Comparison of ENCODE assay signal across 3 mouse cellular contexts in genomic region chr11:121958735-121959134, GRCm38 (mm10).
ATAC-seq and TF ChIP-seq lines count a peak whose summit lies in the region.
"Not testable (repeated sequence)": the region's sequence is repeated elsewhere in the genome, so short reads cannot be mapped to it uniquely, and the experiment has no call there.

No protein-coding gene starts in this region.

- not testable (repeated sequence) for H3K36me3 ChIP-seq in intestine, embryonic 15.5 days; intestine, embryonic 16.5 days (ENCODE audit: control insufficient read depth, insufficient read depth, low read length); intestine, postnatal 0 days (ENCODE audit: control insufficient read depth, insufficient read depth)

- not testable (repeated sequence) for H3K27ac ChIP-seq in intestine, embryonic 15.5 days; intestine, embryonic 16.5 days (ENCODE audit: low read length); intestine, postnatal 0 days (ENCODE audit: low read depth, low read length)

- not testable (repeated sequence) for H3K4me3 ChIP-seq in intestine, embryonic 15.5 days (replicated peaks); intestine, embryonic 16.5 days (ENCODE audit: low read length); intestine, postnatal 0 days (ENCODE audit: low read depth, low read length)

- ATAC-seq in intestine, embryonic 15.5 days, result peak; percentile 72
- ATAC-seq in intestine, embryonic 16.5 days, result peak; percentile 84
- ATAC-seq in intestine, postnatal 0 days, result peak; percentile 53; the same call in 1 of the 2 replicates

- not testable (repeated sequence) for H3K9me3 ChIP-seq in intestine, embryonic 15.5 days; intestine, embryonic 16.5 days (ENCODE audit: control insufficient read depth, low read length); intestine, postnatal 0 days (ENCODE audit: control insufficient read depth)

- H3K4me2 ChIP-seq in intestine, embryonic 15.5 days (replicated peaks); intestine, embryonic 16.5 days (ENCODE audit: low read depth, low read length); intestine, postnatal 0 days (replicated peaks; ENCODE audit: low read depth): not testable (repeated sequence)

- not testable (repeated sequence) for H3K4me1 ChIP-seq in intestine, embryonic 15.5 days (replicated peaks); intestine, embryonic 16.5 days (ENCODE audit: control insufficient read depth, insufficient read depth, low read length); intestine, postnatal 0 days (replicated peaks; ENCODE audit: control insufficient read depth, insufficient read depth, low read length)

- not testable (repeated sequence) for H3K9ac ChIP-seq in intestine, embryonic 15.5 days; intestine, embryonic 16.5 days (ENCODE audit: low read depth, low read length); intestine, postnatal 0 days (ENCODE audit: low read depth, low read length)

- not testable (repeated sequence) for TF ChIP-seq CTCF in intestine, postnatal 0 days (IDR thresholded peaks at IDR 0.05; ENCODE audit: low read depth)

- not testable (repeated sequence) for H3K27me3 ChIP-seq in intestine, embryonic 15.5 days (replicated peaks); intestine, embryonic 16.5 days (replicated peaks; ENCODE audit: control insufficient read depth, insufficient read depth, low read length); intestine, postnatal 0 days (replicated peaks; ENCODE audit: control insufficient read depth, insufficient read depth, low read length)

- 24% methylated on average over 5 of the region's 5 CpGs for WGBS in intestine, embryonic 15.5 days
- 24% methylated on average over 5 of the region's 5 CpGs for WGBS in intestine, embryonic 16.5 days
- 21% methylated on average over 5 of the region's 5 CpGs for WGBS in intestine, postnatal 0 days
